Mouse (Mus musculus) olfactory bulb, adult 2 months (tissue): ENCODE measurements at regions not wholly inside any gene's neighbourhood (a gene's known extent, or its start where the extent isn't known, plus 50 kb on each side); places are given as distances from the start of the nearest gene placed in this dataset.
"Not testable (repeated sequence)": the region's sequence is repeated elsewhere in the genome, so short reads cannot be mapped to it uniquely, and the experiment has no call there.

Experiments
- H3K27ac ChIP-seq: fragments of 200-500 bp; 2 replicates; pipeline ENCODE4 v1.5.1; 2012; ENCODE audit warnings: low read depth, low read length; ENCODE audit not compliant: insufficient read depth
- H3K4me1 ChIP-seq: fragments of 200-500 bp; 2 replicates; pipeline ENCODE4 v1.6.1; 2012; ENCODE audit warnings: low read length; ENCODE audit not compliant: control insufficient read depth, insufficient read depth
- H3K4me3 ChIP-seq: fragments of 200-500 bp; 2 replicates; pipeline ENCODE4 v1.5.1; 2012; ENCODE audit warnings: mild to moderate bottlenecking, low read depth, low read length, moderate library complexity; ENCODE audit not compliant: insufficient read depth
- CTCF ChIP-seq: fragments of 200-500 bp; IDR thresholded peaks from 2 replicates; pipeline ENCODE4 v1.5.1; 2012; ENCODE audit warnings: low read depth, mild to moderate bottlenecking, low read length, moderate library complexity; ENCODE audit not compliant: insufficient read depth
- POLR2A ChIP-seq: fragments of 200-500 bp; IDR thresholded peaks from 2 replicates; pipeline ENCODE4 v1.6.1; 2012; ENCODE audit warnings: mild to moderate bottlenecking, low read depth, low read length, moderate library complexity; ENCODE audit not compliant: insufficient read depth
- WGBS: fragments of 180-500 bp; shearing (Covaris S2); methylation state at CpG from one replicate; pipeline ENCODE4 v1.1.7; 2018; 5-methylcytosine and 5-hydroxymethylcytosine counted together

DNA sequence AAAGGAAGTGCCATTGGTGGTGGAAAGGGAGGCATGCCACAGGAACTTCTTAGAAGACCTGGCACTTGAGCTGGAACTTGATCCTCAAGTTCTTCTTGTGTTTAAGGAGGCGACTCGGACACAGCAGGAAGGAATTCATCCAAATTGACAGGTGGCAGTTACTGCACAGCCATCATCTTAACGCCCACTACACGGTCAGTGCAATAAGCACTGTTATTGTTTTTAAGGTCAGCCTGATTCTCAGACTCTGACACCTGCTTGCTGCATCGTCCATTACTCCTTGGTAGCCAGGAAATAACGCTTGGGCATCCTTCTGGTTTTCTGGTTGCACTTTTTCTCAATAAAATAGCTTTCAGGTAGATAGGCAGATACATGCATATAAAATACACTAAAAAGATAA is 118.6 kb upstream of the Cdyl start:
- H3K4me3 ChIP-seq, result no peak overlapping the region
- no peak for TF ChIP-seq CTCF
- no peak for TF ChIP-seq POLR2A
- no peak overlapping the region for H3K27ac ChIP-seq
- H3K4me1 ChIP-seq, result 0 out of 2 replicates have a peak, but pooled peaks cover 2% of the 10 kb centered on the region
- 92% methylated on average over 6 of the region's 6 CpGs for WGBS

DNA sequence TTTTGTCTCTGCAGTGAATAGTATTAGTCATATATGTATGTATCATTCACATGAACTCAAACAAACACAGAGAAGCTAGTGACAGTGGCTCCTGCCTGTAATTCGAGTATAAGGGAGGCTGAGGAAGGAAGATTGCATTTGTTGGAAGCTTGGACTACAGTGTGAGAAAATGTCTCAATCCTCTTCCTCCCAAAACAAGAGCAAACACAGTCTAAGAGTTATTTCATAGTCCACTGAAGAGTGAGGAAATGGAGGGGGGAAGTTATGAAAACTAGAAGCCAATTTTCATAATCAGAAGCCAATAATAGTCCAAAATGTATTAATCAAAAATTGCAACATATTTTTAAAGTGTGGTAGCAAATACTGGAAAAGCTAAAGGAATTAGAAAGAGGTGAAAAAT is 95.6 kb upstream of the Cdyl start:
- WGBS, result 40% methylated on average over 1 of the region's 1 CpGs
- TF ChIP-seq CTCF (no peak), POLR2A (no peak)
- H3K4me3 ChIP-seq, result no peak overlapping the region

DNA sequence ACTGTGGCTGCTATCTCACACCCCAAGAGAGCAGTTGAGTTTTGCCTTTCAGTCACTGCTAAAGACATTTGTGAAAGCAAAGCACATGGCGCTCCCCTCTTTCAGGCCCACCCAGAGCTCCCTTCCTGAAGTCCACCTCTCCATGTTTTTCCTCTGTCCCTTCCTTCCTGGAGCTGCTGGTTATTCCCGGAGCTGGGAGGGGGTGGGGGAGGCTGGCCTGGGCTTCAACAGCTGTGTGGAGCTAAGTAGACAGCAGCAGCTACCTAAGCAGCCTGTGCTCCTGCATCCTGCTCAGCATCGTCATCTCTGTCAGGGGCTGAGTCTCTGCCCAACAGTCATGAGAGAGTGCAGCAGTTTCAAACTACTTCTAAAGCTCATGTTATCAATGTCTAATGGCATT is 78.0 kb upstream of the Cdyl start:
- H3K4me3 ChIP-seq, result no peak overlapping the region
- TF ChIP-seq POLR2A (no peak), CTCF (no peak)
- H3K4me1 ChIP-seq, result peaks cover 3% of the 10 kb centered on the region
- 27% methylated on average over 3 of the region's 3 CpGs for WGBS
- H3K27ac ChIP-seq, result no peak overlapping the region

More for the DNA sequence above, 95.6 kb upstream of the Cdyl start:
- H3K27ac ChIP-seq, result no peak overlapping the region
- H3K4me1 ChIP-seq, result no peaks in the 10 kb centered on the region

DNA sequence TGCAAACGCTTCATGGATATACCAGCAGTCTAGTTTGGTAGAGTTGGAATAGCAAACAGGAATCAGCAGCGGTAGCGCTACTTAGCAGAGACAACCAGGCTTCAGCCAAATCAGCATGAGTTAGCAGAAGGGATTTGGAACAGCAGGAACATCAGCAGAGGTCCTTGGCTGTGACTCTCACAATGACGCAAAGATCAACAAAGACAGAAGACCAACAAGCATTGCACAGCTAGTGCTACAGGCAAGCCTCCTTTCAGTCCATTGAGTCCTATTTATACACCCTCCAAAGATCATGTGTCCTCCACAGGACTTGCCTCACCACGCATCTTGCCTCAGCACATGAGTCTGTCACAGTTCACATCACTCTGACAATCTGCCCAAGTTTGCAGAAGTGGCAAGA is 61.6 kb upstream of the Cdyl start:
- TF ChIP-seq CTCF, result no peak
- TF ChIP-seq POLR2A, result no peak
- 90% methylated on average over 5 of the region's 5 CpGs for WGBS
- Histone ChIP-seq H3K27ac (no peak overlapping the region), H3K4me3 (no peak overlapping the region), H3K4me1 (no peaks in the 10 kb centered on the region)

DNA sequence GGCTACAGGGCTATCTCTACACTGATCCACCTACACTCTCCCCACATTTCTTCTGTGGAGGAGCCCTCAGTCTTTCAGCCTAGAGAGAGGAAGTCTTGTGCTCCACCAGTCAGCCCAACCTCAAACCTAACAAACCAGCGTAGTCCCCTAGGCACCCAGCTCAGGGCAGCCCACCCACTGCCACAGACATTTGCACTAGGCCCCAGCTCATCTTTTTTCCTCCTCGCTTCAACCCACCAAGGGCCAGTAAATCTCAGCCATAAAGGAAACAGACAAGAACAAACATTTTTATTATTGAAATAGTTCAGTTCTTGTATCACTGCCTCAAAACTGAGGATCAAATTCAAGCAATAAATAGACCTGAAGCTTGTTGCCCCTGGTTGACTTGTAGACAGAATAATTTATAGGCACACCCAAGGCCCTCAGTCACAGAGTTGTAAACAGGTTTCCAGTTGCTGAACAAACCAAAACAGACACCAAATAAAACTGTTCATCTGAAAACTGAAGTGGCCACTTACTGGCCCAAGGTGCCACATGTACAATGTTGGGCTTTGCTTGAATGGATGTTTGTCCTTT is 58.0 kb upstream of the Cdyl start:
- H3K4me3 ChIP-seq, result no peak overlapping the region
- no peak for TF ChIP-seq CTCF
- TF ChIP-seq POLR2A, result no peak
- no peaks in the 10 kb centered on the region for H3K4me1 ChIP-seq
- no peak overlapping the region for H3K27ac ChIP-seq
- 96% methylated on average over 2 of the region's 2 CpGs for WGBS

DNA sequence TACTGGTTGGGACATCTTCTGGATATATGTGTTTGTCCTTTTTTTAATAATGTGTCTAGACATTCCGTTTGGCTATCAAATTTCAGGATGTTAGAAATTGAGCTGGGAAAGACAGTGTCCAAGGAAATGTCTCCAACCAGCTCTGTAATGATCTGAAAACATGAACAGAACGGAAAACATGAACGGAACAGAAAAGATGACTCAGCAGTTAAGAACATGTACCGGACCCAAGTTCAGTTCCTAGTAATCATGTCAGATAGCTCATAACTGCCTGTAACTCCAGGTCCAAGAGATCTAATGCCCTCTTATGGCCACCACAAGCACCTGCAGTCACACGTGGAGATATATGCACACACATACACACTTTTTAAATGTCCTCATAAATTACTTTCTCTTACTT is 56.6 kb upstream of the Cdyl start:
- 94% methylated on average over 5 of the region's 5 CpGs for WGBS
- Histone ChIP-seq H3K4me1 (no peaks in the 10 kb centered on the region), H3K27ac (no peak overlapping the region), H3K4me3 (no peak overlapping the region)
- TF ChIP-seq CTCF, result no peak
- no peak for TF ChIP-seq POLR2A

DNA sequence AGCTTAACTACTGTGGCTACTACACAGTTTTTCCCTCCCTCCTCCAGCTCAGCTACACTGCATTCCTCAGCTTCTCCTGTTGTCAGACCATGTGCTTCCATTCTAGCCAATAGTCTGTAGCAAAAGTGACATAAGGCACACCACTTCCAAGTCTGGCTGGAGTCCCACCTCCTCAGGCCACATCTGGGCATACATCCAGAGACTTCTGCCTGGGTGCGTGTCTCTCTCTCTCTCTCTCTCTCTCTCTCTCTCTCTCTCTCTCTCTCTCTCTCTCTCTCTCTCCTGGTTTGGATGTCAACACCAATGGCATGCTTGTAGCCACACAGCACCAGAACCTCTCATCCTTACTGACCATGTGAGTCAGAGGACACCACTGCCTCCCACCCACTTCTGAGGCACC is 55.6 kb upstream of the Cdyl start:
- no peaks in the 10 kb centered on the region for H3K4me1 ChIP-seq

DNA sequence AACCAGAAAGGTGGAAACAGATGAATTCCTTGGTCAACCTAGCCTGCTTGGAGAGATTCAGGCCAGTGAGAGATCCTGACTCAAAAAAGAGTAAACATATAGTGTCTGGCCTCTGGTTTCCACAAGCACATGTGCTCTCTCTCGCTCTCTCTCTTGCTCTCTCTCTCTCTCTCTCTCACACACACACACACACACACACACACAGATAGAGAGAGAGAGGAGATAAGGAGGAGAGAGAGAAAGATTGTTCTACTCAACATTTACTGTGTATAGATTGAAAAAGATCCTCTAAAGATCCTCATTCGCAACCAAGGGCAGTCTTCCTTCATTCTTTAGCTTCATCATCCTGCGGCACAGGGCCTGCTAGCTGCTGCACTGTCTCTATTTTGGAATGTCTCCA is 54.9 kb upstream of the Cdyl start:
- Histone ChIP-seq H3K4me3 (no peak overlapping the region), H3K4me1 (no peaks in the 10 kb centered on the region), H3K27ac (no peak overlapping the region)
- no peak for TF ChIP-seq POLR2A
- no peak for TF ChIP-seq CTCF
- WGBS, result 94% methylated on average over 3 of the region's 3 CpGs

More for the DNA sequence above, 55.6 kb upstream of the Cdyl start:
- TF ChIP-seq POLR2A (no peak), CTCF (no peak)
- H3K27ac ChIP-seq, result no peak overlapping the region
- no peak overlapping the region for H3K4me3 ChIP-seq
- WGBS, result 56% methylated on average over 1 of the region's 1 CpGs

DNA sequence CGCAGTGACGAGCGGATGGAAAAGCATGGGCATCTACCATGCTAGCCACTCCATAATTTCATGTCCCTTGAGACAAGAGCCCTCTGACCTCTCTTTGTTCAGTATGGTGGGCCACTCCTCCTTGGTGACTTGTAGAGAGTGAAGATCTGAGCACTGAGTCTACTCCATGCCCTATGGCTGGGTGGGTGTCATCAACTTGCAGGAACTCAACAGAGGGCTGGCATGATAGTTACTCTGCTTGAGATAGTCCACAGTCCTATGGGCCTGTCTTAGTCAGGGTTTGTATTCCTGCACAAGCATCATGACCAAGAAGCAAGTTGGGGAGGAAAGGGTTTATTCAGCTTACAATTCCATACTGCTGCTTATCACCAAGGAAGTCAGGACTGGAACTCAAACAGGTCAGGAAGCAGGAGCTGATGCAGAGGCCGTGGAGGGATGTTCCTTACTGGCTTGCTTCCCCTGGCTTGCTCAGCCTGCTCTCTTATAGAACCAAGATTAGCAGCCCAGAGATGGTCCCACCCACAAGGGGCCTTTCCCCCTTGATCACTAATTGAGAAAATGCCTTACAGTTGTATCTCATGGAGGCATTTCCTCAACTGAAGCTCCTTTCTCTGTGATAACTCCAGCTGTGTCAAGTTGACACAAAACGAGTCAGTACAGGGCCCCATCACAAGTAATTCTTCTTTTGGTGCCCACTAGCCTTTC is 52.6 kb upstream of the Cdyl start:
- not testable (repeated sequence) for H3K4me1 ChIP-seq, H3K4me3 ChIP-seq, H3K27ac ChIP-seq
- 87% methylated on average over 5 of the region's 5 CpGs for WGBS

DNA sequence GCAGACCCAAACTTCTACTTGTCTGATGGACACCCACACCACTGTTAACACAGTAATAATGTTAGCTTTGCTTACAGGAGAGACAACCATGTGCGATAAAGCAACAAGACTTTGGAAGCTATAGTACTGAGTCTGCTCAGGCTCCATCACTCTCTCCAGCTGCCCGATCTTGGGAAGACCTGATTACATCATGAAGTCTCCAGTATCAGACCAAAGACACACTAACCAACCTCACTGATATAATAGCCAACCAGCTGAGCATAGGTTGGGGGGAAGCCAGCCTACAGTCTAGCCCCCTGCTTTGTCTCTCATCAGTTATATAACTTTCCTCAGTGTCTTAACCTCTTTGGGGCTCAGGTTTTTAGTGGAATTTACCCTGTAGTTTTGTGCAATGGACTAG is 51.9 kb upstream of the Cdyl start:
- WGBS, result 96% methylated on average over 2 of the region's 2 CpGs
- H3K4me3 ChIP-seq, result no peak overlapping the region
- H3K27ac ChIP-seq, result no peak overlapping the region
- TF ChIP-seq CTCF (no peak), POLR2A (no peak)
- H3K4me1 ChIP-seq, result no peaks in the 10 kb centered on the region
